Mouse (Mus musculus) gastrocnemius, adult 18-20 months (tissue): ENCODE measurements around the gene Vhl. TPM values are rescaled to one million over a fixed set of nuclear protein-coding genes. Genes with fewer than 3 reads are reported as not detected.

Source experiments
- DNase-seq: peaks from one replicate; pipeline ENCODE4 v3.0.0; 2021; ENCODE audit warnings: low spot score
- total RNA-seq, 2 experiments: library from RNA; stranded (reverse); gene quantifications; 2 replicates each; pipeline ENCODE4 v1.2.3; 2021

The Vhl gene
- total RNA-seq, 2 experiments from 2014 or later: 4.2 to 5.0 TPM

GRCm38 (mm10) chr6:113624989-113625770 is 1.4 kb downstream of the Vhl start:
- DNase-seq: no peak

GRCm38 (mm10) chr6:113630322-113630721 is 6.6 kb downstream of the Vhl start:
- DNase-seq: no peak

- no peak for DNase-seq
Measured at GRCm38 (mm10) chr6:113632863-113633262, 9.1 kb downstream of the Vhl start.

GRCm38 (mm10) chr6:113638302-113639040 is 14.7 kb downstream of the Vhl start, which contains the start of gene Irak2:
Irak2 (plus strand) TSS chr6:113638467.
- peak; percentile 95 for DNase-seq

GRCm38 (mm10) chr6:113639201-113639600 is 15.4 kb downstream of the Vhl start:
- DNase-seq: no peak

GRCm38 (mm10) chr6:113642605-113643004 is 18.8 kb downstream of the Vhl start:
- no peak for DNase-seq

GRCm38 (mm10) chr6:113643021-113643420 is 19.3 kb downstream of the Vhl start:
- DNase-seq: no peak

GRCm38 (mm10) chr6:113643967-113644366 is 20.2 kb downstream of the Vhl start:
- DNase-seq: no peak

GRCm38 (mm10) chr6:113644808-113645207 is 21.0 kb downstream of the Vhl start:
- DNase-seq: peak; percentile 69

GRCm38 (mm10) chr6:113649346-113650196 is 25.8 kb downstream of the Vhl start:
- DNase-seq: no peak

- DNase-seq: no peak
Measured at GRCm38 (mm10) chr6:113650197-113650640, 26.5 kb downstream of the Vhl start.

- no peak for DNase-seq
Measured at GRCm38 (mm10) chr6:113651626-113652025, 27.9 kb downstream of the Vhl start.

GRCm38 (mm10) chr6:113653551-113653950 is 29.8 kb downstream of the Vhl start:
- DNase-seq: no peak

GRCm38 (mm10) chr6:113654102-113654501 is 30.3 kb downstream of the Vhl start:
- no peak for DNase-seq

GRCm38 (mm10) chr6:113654753-113655397 is 31.1 kb downstream of the Vhl start:
- DNase-seq: no peak

GRCm38 (mm10) chr6:113655475-113655874 is 31.7 kb downstream of the Vhl start:
- DNase-seq: no peak

- DNase-seq: no peak
Measured at GRCm38 (mm10) chr6:113656847-113657246, 33.1 kb downstream of the Vhl start.

- DNase-seq: no peak
Measured at GRCm38 (mm10) chr6:113658226-113658625, 34.5 kb downstream of the Vhl start.

- no peak for DNase-seq
Measured at GRCm38 (mm10) chr6:113659648-113660491, 36.1 kb downstream of the Vhl start.
